Mouse (Mus musculus): ENCODE measurements around the gene Leo1. TPM values are rescaled to one million over a fixed set of nuclear protein-coding genes. Genes with fewer than 3 reads are reported as not detected.

Leo1 gene
- polyA plus RNA-seq, 1 experiment from 2014 or later: 53.2 TPM

- 13% methylated on average over 10 of the region's 10 CpGs for WGBS
- Histone ChIP-seq H3K4me2 (replicated peaks; ENCODE audit: low read depth, low read length) (peak overlapping the region; percentile 83), H3K27ac (ENCODE audit: low read depth, low read length) (no peak overlapping the region), H3K4me3 (ENCODE audit: low read depth, low read length) (peak overlapping the region; percentile 77), H3K9me3 (ENCODE audit: control insufficient read depth, low read length) (no peaks in the 10 kb centered on the region), H3K4me1 (replicated peaks; ENCODE audit: control insufficient read depth, insufficient read depth, low read length) (no peaks in the 10 kb centered on the region; the same call in 1 of the 2 replicates), H3K27me3 (ENCODE audit: control insufficient read depth, insufficient read depth, low read length) (no peaks in the 10 kb centered on the region), H3K9ac (ENCODE audit: low read depth, low read length) (peak overlapping the region; percentile 27; the same call in 1 of the 2 replicates), H3K36me3 (ENCODE audit: control insufficient read depth, insufficient read depth, low read length) (no peaks in the 10 kb centered on the region)
- ATAC-seq (ENCODE audit: low FRiP score) (no peak), DNase-seq (ENCODE audit: low spot score) (peak; percentile 36)
Measured at GRCm38 (mm10) chr9:75407803-75408202, 33.5 kb upstream of the Leo1 start.

DNA sequence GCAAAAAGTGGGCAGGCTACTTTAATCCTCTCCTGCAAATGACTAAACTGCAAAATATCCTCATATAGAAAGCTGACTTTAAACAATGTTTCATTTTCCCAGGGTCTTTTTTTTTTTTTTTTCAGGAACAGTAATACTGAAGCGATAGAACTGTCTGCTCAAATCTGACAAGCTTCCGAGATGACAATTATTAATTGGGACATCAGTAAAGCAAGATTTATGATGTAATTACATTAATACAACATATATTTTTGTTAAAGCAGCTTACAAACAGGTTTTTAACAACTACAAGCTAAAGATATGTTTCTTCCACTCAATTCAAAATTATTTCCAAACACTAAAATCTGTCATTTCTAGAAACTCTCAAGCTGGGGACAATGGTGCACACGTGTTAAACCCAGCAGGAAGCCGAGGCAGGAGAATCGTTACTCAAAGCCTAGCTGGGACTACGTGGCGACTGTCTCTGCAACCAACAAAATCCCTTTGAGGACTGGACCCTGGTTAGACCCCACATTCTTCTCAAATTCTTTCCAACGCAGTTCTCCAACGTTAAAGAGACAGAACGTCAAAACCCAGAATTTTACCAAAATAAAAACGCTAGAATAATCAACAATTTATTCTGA, 33.0 kb upstream of the Leo1 start:
- Histone ChIP-seq H3K4me3 (ENCODE audit: low read depth, low read length) (peak overlapping the region; percentile 77), H3K9ac (ENCODE audit: low read depth, low read length) (peak overlapping the region; percentile 84), H3K9me3 (ENCODE audit: control insufficient read depth, low read length) (no peaks in the 10 kb centered on the region), H3K27me3 (ENCODE audit: control insufficient read depth, insufficient read depth, low read length) (no peaks in the 10 kb centered on the region), H3K4me1 (replicated peaks; ENCODE audit: control insufficient read depth, insufficient read depth, low read length) (no peaks in the 10 kb centered on the region; the same call in 1 of the 2 replicates), H3K27ac (ENCODE audit: low read depth, low read length) (0 out of 2 replicates have a peak overlapping the region, but pooled peaks have one; percentile 100), H3K4me2 (replicated peaks; ENCODE audit: low read depth, low read length) (peak overlapping the region; percentile 83), H3K36me3 (ENCODE audit: control insufficient read depth, insufficient read depth, low read length) (no peaks in the 10 kb centered on the region)
- peak; percentile 54 for DNase-seq (ENCODE audit: low spot score)
- ATAC-seq (ENCODE audit: low FRiP score): no peak
- WGBS: 4% methylated on average over 11 of the region's 11 CpGs

DNA sequence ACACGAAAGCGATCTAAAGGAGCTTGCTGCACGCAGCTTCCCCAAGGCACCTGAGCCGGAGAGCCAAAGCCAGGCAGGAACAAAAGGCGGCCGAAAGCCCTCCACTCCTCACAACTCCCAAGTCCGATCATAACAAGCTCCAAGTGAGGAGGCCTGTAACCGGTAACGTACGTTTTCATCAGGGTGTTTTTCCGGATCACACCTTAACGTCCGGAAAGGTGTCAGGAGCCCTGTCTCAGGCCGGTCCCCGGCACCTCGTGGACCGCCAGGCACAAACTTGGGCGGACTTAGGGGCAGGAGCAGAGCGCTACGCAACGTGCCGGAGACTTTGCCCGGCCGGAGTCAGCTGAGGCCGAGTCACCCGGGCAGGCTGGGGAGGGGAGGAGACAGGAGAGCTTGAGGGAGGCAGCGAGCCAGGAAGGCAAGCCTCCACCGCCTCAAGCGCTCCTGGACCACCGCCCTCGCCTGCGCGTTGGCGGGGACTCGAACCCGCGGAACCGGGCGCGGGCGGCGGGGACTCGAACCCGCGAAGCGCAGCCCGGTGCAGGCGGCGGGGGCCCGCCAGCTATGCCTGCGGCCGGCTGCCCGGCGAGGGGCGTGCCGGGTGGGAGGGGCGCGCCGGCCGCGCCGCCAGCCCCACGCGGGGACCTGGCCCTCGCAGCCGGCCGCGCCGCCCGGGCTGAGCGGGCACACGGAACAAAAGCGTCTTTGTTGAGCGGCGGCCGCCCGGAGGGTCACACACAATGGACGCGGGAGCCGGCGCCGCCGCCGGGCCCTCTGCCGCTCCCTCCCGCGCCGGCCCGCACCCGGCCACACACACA, 32.1 kb upstream of the Leo1 start:
- no peaks in the 10 kb centered on the region for H3K9me3 ChIP-seq (ENCODE audit: control insufficient read depth, low read length)
- DNase-seq (ENCODE audit: low spot score) (peak; percentile 72), ATAC-seq (ENCODE audit: low FRiP score) (peak; percentile 93)
- peak overlapping the region; percentile 84 for H3K9ac ChIP-seq (ENCODE audit: low read depth, low read length)
- H3K4me3 ChIP-seq (ENCODE audit: low read depth, low read length): peak overlapping the region; percentile 77
- peak overlapping the region; percentile 100 for H3K27ac ChIP-seq (ENCODE audit: low read depth, low read length)
- H3K36me3 ChIP-seq (ENCODE audit: control insufficient read depth, insufficient read depth, low read length): no peaks in the 10 kb centered on the region
- H3K4me1 ChIP-seq (replicated peaks; ENCODE audit: control insufficient read depth, insufficient read depth, low read length): no peaks in the 10 kb centered on the region; the same call in 1 of the 2 replicates
- peak overlapping the region; percentile 83 for H3K4me2 ChIP-seq (replicated peaks; ENCODE audit: low read depth, low read length)
- under 1% methylated on average over 59 of the region's 90 CpGs for WGBS
- H3K27me3 ChIP-seq (ENCODE audit: control insufficient read depth, insufficient read depth, low read length): no peaks in the 10 kb centered on the region

GRCm38 (mm10) chr9:75409852-75410378, 31.4 kb upstream of the Leo1 start, which contains the start of gene Mapk6:
TSS of gene Mapk6 (minus strand) at chr9:75410005.
- no peaks in the 10 kb centered on the region for H3K36me3 ChIP-seq (ENCODE audit: control insufficient read depth, insufficient read depth, low read length)
- under 1% methylated on average over 48 of the region's 58 CpGs for WGBS
- H3K27me3 ChIP-seq (ENCODE audit: control insufficient read depth, insufficient read depth, low read length): no peaks in the 10 kb centered on the region
- no peaks in the 10 kb centered on the region; the same call in 1 of the 2 replicates for H3K4me1 ChIP-seq (replicated peaks; ENCODE audit: control insufficient read depth, insufficient read depth, low read length)
- H3K9me3 ChIP-seq (ENCODE audit: control insufficient read depth, low read length): no peaks in the 10 kb centered on the region
- ATAC-seq (ENCODE audit: low FRiP score): peak; percentile 93
- H3K4me3 ChIP-seq (ENCODE audit: low read depth, low read length): peak within 1 kb of the TSS; percentile 77
- H3K4me2 ChIP-seq (replicated peaks; ENCODE audit: low read depth, low read length): peak within 1 kb of the TSS; percentile 83
- peak within 1 kb of the TSS; percentile 84 for H3K9ac ChIP-seq (ENCODE audit: low read depth, low read length)
- peak; percentile 98 for DNase-seq (ENCODE audit: low spot score)
- peak within 1 kb of the TSS; percentile 100 for H3K27ac ChIP-seq (ENCODE audit: low read depth, low read length)

- no peak overlapping the region for H3K4me2 ChIP-seq (replicated peaks; ENCODE audit: low read depth, low read length)
- 79% methylated on average over 6 of the region's 6 CpGs for WGBS
- no peaks in the 10 kb centered on the region for H3K27me3 ChIP-seq (ENCODE audit: control insufficient read depth, insufficient read depth, low read length)
- no peak overlapping the region for H3K27ac ChIP-seq (ENCODE audit: low read depth, low read length)
- no peak overlapping the region for H3K4me3 ChIP-seq (ENCODE audit: low read depth, low read length)
- H3K9me3 ChIP-seq (ENCODE audit: control insufficient read depth, low read length): no peaks in the 10 kb centered on the region
- no peak overlapping the region for H3K9ac ChIP-seq (ENCODE audit: low read depth, low read length)
- DNase-seq (ENCODE audit: low spot score) (no peak), ATAC-seq (ENCODE audit: low FRiP score) (no peak)
- no peaks in the 10 kb centered on the region for H3K36me3 ChIP-seq (ENCODE audit: control insufficient read depth, insufficient read depth, low read length)
- no peaks in the 10 kb centered on the region; the same call in 1 of the 2 replicates for H3K4me1 ChIP-seq (replicated peaks; ENCODE audit: control insufficient read depth, insufficient read depth, low read length)
Measured at GRCm38 (mm10) chr9:75410868-75411487, 30.3 kb upstream of the Leo1 start.

- H3K27ac ChIP-seq (ENCODE audit: low read depth, low read length): no peak overlapping the region
- DNase-seq (ENCODE audit: low spot score): no peak
- no peak for ATAC-seq (ENCODE audit: low FRiP score)
- no peaks in the 10 kb centered on the region for H3K36me3 ChIP-seq (ENCODE audit: control insufficient read depth, insufficient read depth, low read length)
- H3K4me1 ChIP-seq (replicated peaks; ENCODE audit: control insufficient read depth, insufficient read depth, low read length): no peaks in the 10 kb centered on the region; the same call in 1 of the 2 replicates
- no peak overlapping the region for H3K9ac ChIP-seq (ENCODE audit: low read depth, low read length)
- 87% methylated on average over 9 of the region's 9 CpGs for WGBS
- H3K9me3 ChIP-seq (ENCODE audit: control insufficient read depth, low read length): no peaks in the 10 kb centered on the region
- no peaks in the 10 kb centered on the region for H3K27me3 ChIP-seq (ENCODE audit: control insufficient read depth, insufficient read depth, low read length)
- H3K4me2 ChIP-seq (replicated peaks; ENCODE audit: low read depth, low read length): no peak overlapping the region
- H3K4me3 ChIP-seq (ENCODE audit: low read depth, low read length): no peak overlapping the region
Measured at GRCm38 (mm10) chr9:75411584-75411983, 29.7 kb upstream of the Leo1 start.

- no peaks in the 10 kb centered on the region for H3K27me3 ChIP-seq (ENCODE audit: control insufficient read depth, insufficient read depth, low read length)
- no peaks in the 10 kb centered on the region for H3K9me3 ChIP-seq (ENCODE audit: control insufficient read depth, low read length)
- DNase-seq (ENCODE audit: low spot score): no peak
- 78% methylated on average over 5 of the region's 5 CpGs for WGBS
- H3K4me3 ChIP-seq (ENCODE audit: low read depth, low read length): no peak overlapping the region
- ATAC-seq (ENCODE audit: low FRiP score): no peak
- no peak overlapping the region for H3K4me2 ChIP-seq (replicated peaks; ENCODE audit: low read depth, low read length)
- no peak overlapping the region for H3K27ac ChIP-seq (ENCODE audit: low read depth, low read length)
- no peak overlapping the region for H3K9ac ChIP-seq (ENCODE audit: low read depth, low read length)
- no peaks in the 10 kb centered on the region for H3K36me3 ChIP-seq (ENCODE audit: control insufficient read depth, insufficient read depth, low read length)
- H3K4me1 ChIP-seq (replicated peaks; ENCODE audit: control insufficient read depth, insufficient read depth, low read length): no peaks in the 10 kb centered on the region; the same call in 1 of the 2 replicates
Measured at GRCm38 (mm10) chr9:75413206-75413605, 28.1 kb upstream of the Leo1 start.

- H3K27ac ChIP-seq (ENCODE audit: low read depth, low read length): no peak overlapping the region
- ATAC-seq (ENCODE audit: low FRiP score) (no peak), DNase-seq (ENCODE audit: low spot score) (no peak)
- H3K4me2 ChIP-seq (replicated peaks; ENCODE audit: low read depth, low read length): no peak overlapping the region
- no peak overlapping the region for H3K4me3 ChIP-seq (ENCODE audit: low read depth, low read length)
- no peaks in the 10 kb centered on the region for H3K27me3 ChIP-seq (ENCODE audit: control insufficient read depth, insufficient read depth, low read length)
- H3K36me3 ChIP-seq (ENCODE audit: control insufficient read depth, insufficient read depth, low read length): no peaks in the 10 kb centered on the region
- H3K4me1 ChIP-seq (replicated peaks; ENCODE audit: control insufficient read depth, insufficient read depth, low read length): no peaks in the 10 kb centered on the region; the same call in 1 of the 2 replicates
- no peak overlapping the region for H3K9ac ChIP-seq (ENCODE audit: low read depth, low read length)
- no peaks in the 10 kb centered on the region for H3K9me3 ChIP-seq (ENCODE audit: control insufficient read depth, low read length)
- 47% methylated on average over 5 of the region's 5 CpGs for WGBS
Measured at GRCm38 (mm10) chr9:75414204-75414603, 27.1 kb upstream of the Leo1 start.
